Mouse (Mus musculus) liver, embryonic 13.5 days (tissue): ENCODE measurements around the gene Rpl27a. TPM values are rescaled to one million over a fixed set of nuclear protein-coding genes. Genes with fewer than 3 reads are reported as not detected.

Source experiments
- ATAC-seq: fragments of 200-750 bp; cut with Nextera tagmentation; 2 replicates; pipeline ENCODE4 v1.8.0; 2017; ENCODE audit warnings: low read depth, mild to moderate bottlenecking, moderate number of reproducible peaks, moderate library complexity
- DNase-seq: peaks from one replicate; pipeline ENCODE4 v3.0.0; 2022
- H3K27ac ChIP-seq: fragments of 300-500 bp; sonication (generic); 2 replicates; pipeline ENCODE4 v1.5.1; 2015; ENCODE audit warnings: moderate library complexity, mild to moderate bottlenecking, inconsistent platforms
- H3K27me3 ChIP-seq: fragments of 300-500 bp; sonication (generic); 2 replicates; pipeline ENCODE4 v1.6.1; 2015; ENCODE audit warnings: mild to moderate bottlenecking, inconsistent platforms
- H3K36me3 ChIP-seq: fragments of 300-500 bp; sonication (generic); 2 replicates; pipeline ENCODE4 v1.6.1; 2015; ENCODE audit warnings: mild to moderate bottlenecking, inconsistent platforms
- H3K4me1 ChIP-seq: fragments of 300-500 bp; sonication (generic); replicated peaks from 2 replicates; pipeline ENCODE4 v1.6.1; 2015; ENCODE audit warnings: inconsistent platforms
- H3K4me2 ChIP-seq: fragments of 300-500 bp; sonication (generic); 2 replicates; pipeline ENCODE4 v1.6.1; 2015; ENCODE audit warnings: inconsistent platforms, mild to moderate bottlenecking, moderate library complexity
- H3K4me3 ChIP-seq: fragments of 300-500 bp; sonication (generic); replicated peaks from 2 replicates; pipeline ENCODE4 v1.5.1; 2015; ENCODE audit warnings: mild to moderate bottlenecking, inconsistent platforms
- H3K9ac ChIP-seq: fragments of 300-500 bp; sonication (generic); 2 replicates; pipeline ENCODE4 v1.6.1; 2015; ENCODE audit warnings: mild to moderate bottlenecking, inconsistent platforms
- H3K9me3 ChIP-seq: fragments of 300-500 bp; sonication (generic); replicated peaks from 2 replicates; pipeline ENCODE4 v1.6.1; 2016; ENCODE audit warnings: inconsistent platforms
- WGBS: fragments of 180-500 bp; shearing (Covaris S2); methylation state at CpG from one replicate; pipeline ENCODE4 v1.1.7; 2015; ENCODE audit not compliant: insufficient replicate concordance; 5-methylcytosine and 5-hydroxymethylcytosine counted together
- polyA plus RNA-seq: library from polyadenylated mRNA; unstranded; fragments of >200 nt; fragmentation: Nextera tagmentation; extraction: Ambion mirVana; gene quantifications from 2 replicates; pipeline ENCODE4 v1.2.1, GENCODE M21; 2015

Gene Rpl27a
- polyA plus RNA-seq, 1 experiment from 2014 or later = 118 TPM

DNA sequence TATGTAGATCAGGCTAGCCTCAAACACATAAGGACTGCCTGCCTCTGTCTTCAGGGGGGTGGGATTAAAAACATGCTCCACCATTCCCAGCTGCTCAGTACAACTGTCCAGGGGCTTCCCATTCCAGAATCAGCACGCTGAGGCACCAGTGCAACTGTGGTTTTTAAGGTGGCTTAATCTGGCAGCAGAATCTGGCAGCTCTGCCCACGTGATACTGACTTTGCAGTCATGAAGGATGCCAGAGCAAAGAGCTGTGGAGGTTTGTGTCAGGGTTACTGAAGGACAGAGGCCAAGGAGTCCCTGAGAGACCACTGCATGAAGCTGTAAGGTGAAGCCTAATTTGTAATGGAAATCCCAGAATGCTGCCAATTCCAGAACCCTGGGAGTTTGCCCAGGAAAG, 8.1 kb upstream of the Rpl27a start:
- DNase-seq (no peak), ATAC-seq (peak; percentile 30; the same call in 1 of the 2 replicates)
- WGBS = 19% methylated on average over 2 of the region's 2 CpGs
- Histone ChIP-seq H3K27me3 (no peaks in the 10 kb centered on the region), H3K9me3 (no peaks in the 10 kb centered on the region), H3K9ac (no peak overlapping the region), H3K4me3 (no peak overlapping the region), H3K27ac (peak overlapping the region; percentile 53; the same call in 1 of the 2 replicates), H3K4me1 (peaks cover 32% of the 10 kb centered on the region), H3K4me2 (no peak overlapping the region), H3K36me3 (no peaks in the 10 kb centered on the region)

DNA sequence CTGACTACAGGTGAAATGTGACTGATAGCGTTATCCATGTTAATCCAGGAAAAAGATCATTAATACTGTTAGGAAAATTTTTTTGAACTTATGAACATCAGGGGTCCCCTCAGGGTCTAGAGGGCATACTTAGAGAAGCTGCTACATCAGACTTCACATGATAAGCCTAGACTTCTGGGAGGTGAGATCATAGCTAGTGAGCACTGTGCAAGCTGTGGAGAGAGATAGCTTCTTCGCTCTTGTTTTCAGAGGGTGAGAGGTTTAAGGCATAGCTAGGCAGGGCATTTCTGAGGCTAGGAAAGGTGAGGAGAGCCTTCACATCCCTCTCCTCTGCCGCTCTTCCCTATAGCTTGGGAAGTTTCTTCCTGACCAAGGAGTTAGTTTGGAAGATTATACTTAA, 7.1 kb upstream of the Rpl27a start:
- ATAC-seq = peak; percentile 90
- peak; percentile 34 for DNase-seq
- peaks cover 33% of the 10 kb centered on the region for H3K4me1 ChIP-seq
- no peaks in the 10 kb centered on the region for H3K36me3 ChIP-seq
- whole genome bisulfite sequencing = 57% methylated on average over 3 of the region's 3 CpGs
- H3K4me2 ChIP-seq = no peak overlapping the region
- no peak overlapping the region for H3K9ac ChIP-seq
- H3K9me3 ChIP-seq = no peaks in the 10 kb centered on the region
- H3K4me3 ChIP-seq = no peak overlapping the region
- H3K27ac ChIP-seq = peak overlapping the region; percentile 53
- H3K27me3 ChIP-seq = no peaks in the 10 kb centered on the region

DNA sequence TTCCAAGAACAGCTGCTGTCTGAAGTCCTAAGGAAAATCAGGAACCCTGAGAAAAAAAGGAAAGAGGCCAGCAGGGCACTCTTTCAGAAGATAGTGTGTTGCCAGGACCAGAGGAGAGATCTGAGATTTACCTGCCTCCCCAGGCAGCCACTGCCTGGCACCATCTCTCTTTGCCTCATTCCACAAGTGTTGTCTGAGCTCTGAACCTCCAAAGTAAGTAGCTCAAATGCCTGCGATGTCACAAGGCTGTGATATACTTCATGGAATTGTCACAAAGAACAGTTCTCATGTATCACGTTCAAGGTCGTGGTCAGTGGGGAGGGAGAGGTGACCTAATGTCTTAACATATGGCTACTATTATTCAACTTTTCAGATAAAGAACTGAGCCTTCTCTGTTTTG, 2.4 kb upstream of the Rpl27a start:
- Histone ChIP-seq H3K4me2 (no peak overlapping the region), H3K27ac (no peak overlapping the region), H3K4me3 (no peak overlapping the region), H3K9ac (no peak overlapping the region), H3K36me3 (peaks cover 19% of the 10 kb centered on the region), H3K4me1 (peaks cover 50% of the 10 kb centered on the region), H3K27me3 (no peaks in the 10 kb centered on the region), H3K9me3 (no peaks in the 10 kb centered on the region)
- no peak for DNase-seq
- 64% methylated on average over 3 of the region's 3 CpGs for WGBS
- ATAC-seq = no peak

DNA sequence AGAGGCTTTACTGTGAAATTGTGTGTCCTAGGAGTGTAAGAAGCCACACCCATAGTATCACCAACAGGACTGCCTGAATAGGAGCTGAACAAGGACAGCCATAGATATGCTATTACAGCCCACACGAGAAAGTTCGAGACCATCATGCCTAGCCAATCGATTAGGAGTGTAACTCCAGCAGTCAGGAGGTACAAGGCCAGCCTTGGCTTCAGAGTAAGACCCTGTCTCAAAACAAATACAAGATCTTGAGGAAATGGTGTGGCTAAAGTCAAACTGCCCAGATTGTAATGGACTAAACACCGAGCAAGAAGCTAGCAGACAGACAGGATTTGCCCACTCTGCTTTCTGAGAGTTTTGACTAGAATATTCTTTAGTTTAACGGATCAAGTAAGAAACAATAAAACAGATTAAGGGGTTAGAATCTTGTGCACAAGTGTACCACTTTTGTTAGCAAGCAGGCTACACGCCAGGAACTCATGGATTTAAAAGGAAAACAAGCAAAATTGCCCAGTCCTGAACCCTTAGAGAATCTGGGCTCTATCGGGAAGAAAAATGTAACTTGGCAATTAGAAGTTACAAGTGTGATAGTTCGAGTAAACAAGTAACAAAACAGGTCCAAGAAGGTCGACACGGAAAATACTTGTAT, 788 bp upstream of the Rpl27a start:
- ATAC-seq (peak; percentile 65), DNase-seq (peak; percentile 61)
- H3K27ac ChIP-seq = peak overlapping the region; percentile 99
- no peaks in the 10 kb centered on the region for H3K9me3 ChIP-seq
- H3K27me3 ChIP-seq = no peaks in the 10 kb centered on the region
- peak overlapping the region; percentile 83 for H3K9ac ChIP-seq
- H3K36me3 ChIP-seq = peaks cover 36% of the 10 kb centered on the region
- peak overlapping the region; percentile 95 for H3K4me3 ChIP-seq
- H3K4me2 ChIP-seq = peak overlapping the region; percentile 71
- peaks cover 50% of the 10 kb centered on the region for H3K4me1 ChIP-seq
- 8% methylated on average over 10 of the region's 10 CpGs for WGBS

DNA sequence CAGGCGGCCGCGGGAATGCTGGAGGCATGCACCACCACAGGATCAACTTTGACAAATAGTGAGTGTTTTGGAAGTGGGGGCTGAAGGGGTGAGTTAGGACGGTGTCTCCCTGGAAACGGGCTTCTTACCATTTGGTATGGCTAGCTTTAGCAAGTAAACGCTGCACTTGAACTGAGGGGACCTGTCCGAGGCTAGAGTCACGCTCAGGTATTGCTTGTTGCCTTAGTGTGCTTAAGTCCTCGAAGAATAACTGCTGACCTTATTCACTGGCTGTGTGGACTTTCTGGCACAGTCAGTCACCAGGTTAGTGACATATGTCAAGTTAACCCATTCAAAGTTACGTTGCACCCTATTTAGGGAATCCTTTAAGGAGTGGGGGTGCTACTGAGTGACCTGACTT, 989 bp downstream of the Rpl27a start:
- DNase-seq = peak; percentile 17
- Histone ChIP-seq H3K4me2 (peak overlapping the region; percentile 86), H3K27ac (peak overlapping the region; percentile 89), H3K36me3 (peaks cover 54% of the 10 kb centered on the region), H3K9me3 (no peaks in the 10 kb centered on the region), H3K9ac (peak overlapping the region; percentile 99), H3K4me3 (peak overlapping the region; percentile 95), H3K27me3 (no peaks in the 10 kb centered on the region), H3K4me1 (peaks cover 50% of the 10 kb centered on the region)
- WGBS = under 1% methylated on average over 10 of the region's 10 CpGs
- no peak for ATAC-seq

DNA sequence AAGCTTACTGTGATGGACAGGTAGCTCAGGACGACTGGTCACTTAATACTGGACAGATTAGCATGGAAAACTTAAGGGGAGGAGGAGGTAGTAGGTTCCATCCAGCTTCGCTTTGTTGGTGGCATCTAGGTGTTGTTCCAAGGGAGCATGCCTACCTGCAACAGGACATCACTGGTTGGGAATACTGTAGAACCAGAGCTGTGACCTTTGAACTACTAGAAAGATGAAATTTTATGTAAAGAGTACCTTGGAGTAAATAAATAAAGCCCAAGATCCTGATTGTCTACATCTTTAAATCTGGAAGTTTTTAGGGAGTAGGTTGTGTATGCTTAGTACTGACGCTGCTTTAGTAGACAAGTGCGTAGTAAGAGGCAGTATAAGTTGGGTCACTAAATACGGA, 3.1 kb downstream of the Rpl27a start:
- no peaks in the 10 kb centered on the region for H3K9me3 ChIP-seq
- peak overlapping the region; percentile 89 for H3K27ac ChIP-seq
- no peaks in the 10 kb centered on the region for H3K27me3 ChIP-seq
- peaks cover 59% of the 10 kb centered on the region for H3K4me1 ChIP-seq
- H3K4me2 ChIP-seq = peak overlapping the region; percentile 86
- H3K36me3 ChIP-seq = peaks cover 75% of the 10 kb centered on the region
- no peak for DNase-seq
- H3K4me3 ChIP-seq = peak overlapping the region; percentile 95
- ATAC-seq = no peak
- H3K9ac ChIP-seq = peak overlapping the region; percentile 99
- whole genome bisulfite sequencing = 62% methylated on average over 5 of the region's 5 CpGs

DNA sequence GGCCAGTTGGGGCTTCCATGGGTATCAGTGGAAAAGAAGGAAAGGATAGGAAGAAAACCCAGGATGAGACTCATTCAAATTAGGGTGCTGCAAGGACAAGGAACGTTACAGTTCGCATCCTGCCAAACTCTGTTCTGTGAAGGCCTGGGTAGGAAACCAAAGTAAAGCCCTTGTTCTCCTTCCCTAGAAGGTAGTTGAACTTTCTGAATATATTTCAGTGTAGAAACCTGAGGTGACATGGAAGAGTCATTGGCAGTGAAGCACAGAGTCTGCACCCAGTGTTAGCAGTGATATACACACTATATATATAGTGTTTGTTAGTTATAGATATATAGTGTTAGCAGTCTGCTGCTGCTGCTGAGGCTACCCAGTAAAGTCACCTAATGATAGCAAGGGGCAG, 4.4 kb downstream of the Rpl27a start:
- peak overlapping the region; percentile 74 for H3K27ac ChIP-seq
- H3K4me2 ChIP-seq = 0 out of 2 replicates have a peak overlapping the region, but pooled peaks have one; percentile 86
- no peak overlapping the region for H3K4me3 ChIP-seq
- DNase-seq = no peak
- 76% methylated on average over 2 of the region's 2 CpGs for WGBS
- H3K4me1 ChIP-seq = peaks cover 47% of the 10 kb centered on the region
- no peaks in the 10 kb centered on the region for H3K27me3 ChIP-seq
- H3K9ac ChIP-seq = no peak overlapping the region
- H3K9me3 ChIP-seq = no peaks in the 10 kb centered on the region
- no peak for ATAC-seq
- H3K36me3 ChIP-seq = peaks cover 87% of the 10 kb centered on the region

DNA sequence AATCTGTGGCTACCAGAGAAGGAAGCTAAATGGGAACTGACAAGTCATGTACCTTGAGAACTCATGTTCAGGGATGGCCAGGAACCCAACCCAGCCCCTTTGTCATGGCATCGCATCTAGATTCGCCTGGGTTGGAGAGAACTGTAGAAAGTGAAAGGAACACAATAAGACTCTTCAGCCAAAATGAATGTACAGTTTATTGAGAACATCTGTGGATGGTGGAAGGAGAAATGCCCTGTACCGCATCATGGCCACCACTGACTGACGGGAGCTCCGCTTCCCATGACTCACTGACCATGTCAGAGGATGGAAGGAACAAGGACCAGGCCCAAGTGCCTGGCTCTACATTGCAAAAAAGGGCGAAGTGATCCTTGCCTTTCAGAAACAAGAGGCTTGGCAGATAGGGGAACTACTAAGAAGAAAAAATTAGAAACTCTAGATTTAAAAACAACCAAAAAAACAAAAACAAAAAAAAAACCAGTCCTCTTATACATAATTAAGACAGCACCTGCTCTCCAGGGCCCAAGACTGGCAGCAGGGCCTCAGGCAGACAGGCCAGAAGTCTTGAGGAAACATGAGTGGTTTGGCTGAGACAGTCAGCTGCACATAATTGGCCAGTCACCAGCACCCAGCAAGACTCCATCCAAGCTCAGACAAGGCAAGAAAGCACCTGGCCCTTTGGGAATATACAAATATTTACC, 4.9 kb downstream of the Rpl27a start:
- no peak overlapping the region for H3K4me2 ChIP-seq
- H3K27ac ChIP-seq = peak overlapping the region; percentile 74
- peaks cover 91% of the 10 kb centered on the region for H3K36me3 ChIP-seq
- no peak overlapping the region for H3K9ac ChIP-seq
- no peaks in the 10 kb centered on the region for H3K27me3 ChIP-seq
- peaks cover 47% of the 10 kb centered on the region for H3K4me1 ChIP-seq
- ATAC-seq = no peak
- H3K9me3 ChIP-seq = no peaks in the 10 kb centered on the region
- WGBS = 65% methylated on average over 6 of the region's 6 CpGs
- no peak for DNase-seq
- no peak overlapping the region for H3K4me3 ChIP-seq

DNA sequence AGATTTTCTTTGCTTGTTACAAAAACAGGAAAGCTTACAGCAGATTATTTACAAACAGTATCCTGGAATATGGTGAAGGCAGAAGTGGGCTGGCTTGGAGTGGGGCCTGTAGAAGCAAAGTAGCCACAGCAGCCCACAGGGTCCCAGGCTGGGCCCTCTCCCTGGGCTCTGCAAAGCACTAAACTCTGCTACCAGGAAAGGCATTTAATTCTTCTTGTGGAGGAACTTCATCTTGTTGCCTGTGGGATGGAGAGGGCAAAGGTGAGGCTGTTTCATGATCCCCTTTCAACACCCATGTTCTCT, 5.4 kb downstream of the Rpl27a start:
- Histone ChIP-seq H3K27me3 (no peaks in the 10 kb centered on the region), H3K9me3 (no peaks in the 10 kb centered on the region), H3K36me3 (peaks cover 91% of the 10 kb centered on the region), H3K4me1 (peaks cover 47% of the 10 kb centered on the region), H3K4me3 (no peak overlapping the region), H3K9ac (no peak overlapping the region), H3K4me2 (no peak overlapping the region), H3K27ac (peak overlapping the region; percentile 74; the same call in 1 of the 2 replicates)
- ATAC-seq (no peak), DNase-seq (no peak)

DNA sequence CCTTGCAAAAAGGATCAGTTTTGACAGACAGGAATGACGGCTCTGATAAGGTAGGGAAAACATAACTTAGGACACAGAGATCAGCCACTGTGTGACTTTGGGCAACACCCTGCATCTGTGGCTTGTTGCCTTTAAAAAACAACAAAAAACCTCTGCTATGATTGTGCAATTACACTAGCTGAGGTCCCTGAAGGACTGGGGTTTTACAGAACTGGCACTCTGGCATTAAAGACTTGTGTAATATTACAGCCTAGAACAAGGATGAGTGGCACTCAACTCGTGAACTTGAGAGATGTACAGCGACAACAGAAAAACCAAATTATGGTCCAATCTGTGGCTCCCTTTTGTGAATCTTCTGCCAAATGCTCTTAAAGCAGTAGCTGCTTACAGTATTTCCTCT, 5.8 kb downstream of the Rpl27a start:
- ATAC-seq (no peak), DNase-seq (no peak)
- H3K27ac ChIP-seq = peak overlapping the region; percentile 74
- H3K9ac ChIP-seq = no peak overlapping the region
- no peak overlapping the region for H3K4me3 ChIP-seq
- H3K9me3 ChIP-seq = no peaks in the 10 kb centered on the region
- WGBS = 68% methylated on average over 3 of the region's 3 CpGs
- no peak overlapping the region for H3K4me2 ChIP-seq
- H3K27me3 ChIP-seq = no peaks in the 10 kb centered on the region
- peaks cover 45% of the 10 kb centered on the region for H3K4me1 ChIP-seq
- peaks cover 93% of the 10 kb centered on the region for H3K36me3 ChIP-seq

DNA sequence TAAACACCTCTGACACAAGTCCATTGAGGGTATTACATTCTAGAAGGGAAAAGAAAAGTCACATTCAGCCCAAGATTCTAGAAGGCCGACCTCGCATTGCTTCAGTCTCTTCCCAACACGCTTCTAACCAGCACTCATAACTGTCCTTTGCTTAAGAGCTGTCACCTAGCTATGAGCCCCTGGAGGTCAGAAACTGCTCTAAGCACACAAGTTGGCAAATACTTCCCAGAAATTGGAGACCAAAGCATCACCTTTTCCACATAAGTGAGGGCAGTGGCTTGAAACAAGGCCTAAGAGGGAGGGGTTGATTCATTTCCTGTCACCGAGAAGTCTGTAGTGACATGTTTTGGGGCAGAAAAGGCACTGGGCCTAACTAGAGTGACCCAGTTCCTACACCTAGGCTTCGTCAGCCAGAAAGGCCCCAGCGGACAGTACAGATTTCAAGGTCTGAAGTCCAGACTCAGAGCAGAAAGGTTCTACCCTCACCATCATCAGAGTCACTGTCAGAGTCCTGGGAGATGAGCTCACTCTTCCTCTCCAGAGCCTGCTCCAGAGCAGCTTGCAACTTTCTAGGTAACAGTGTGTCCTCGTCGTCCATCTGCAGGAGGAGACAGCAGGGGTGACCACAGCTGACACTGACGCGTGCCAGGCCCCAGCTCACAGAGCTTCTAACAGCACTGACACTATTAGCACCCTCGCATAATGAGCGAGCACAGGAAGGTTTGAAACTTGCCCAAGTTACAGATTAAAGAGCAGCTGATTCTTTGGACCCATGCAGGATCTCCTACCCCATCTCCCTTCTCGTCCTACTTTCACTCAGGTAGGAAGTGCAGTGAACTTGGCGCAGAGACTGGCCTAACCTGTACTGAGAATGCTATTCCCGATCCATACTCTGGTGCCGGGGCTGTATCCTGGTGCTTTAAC, 7.1 kb downstream of the Rpl27a start:
- H3K9me3 ChIP-seq = no peaks in the 10 kb centered on the region
- no peaks in the 10 kb centered on the region for H3K27me3 ChIP-seq
- H3K9ac ChIP-seq = no peak overlapping the region
- DNase-seq (no peak), ATAC-seq (no peak)
- peak overlapping the region; percentile 74 for H3K27ac ChIP-seq
- peaks cover 33% of the 10 kb centered on the region for H3K4me1 ChIP-seq
- H3K4me3 ChIP-seq = no peak overlapping the region
- H3K36me3 ChIP-seq = peaks cover 91% of the 10 kb centered on the region
- no peak overlapping the region for H3K4me2 ChIP-seq
- 67% methylated on average over 16 of the region's 16 CpGs for WGBS
